Mouse (Mus musculus) CH12.LX (cell line): ENCODE results near the gene Ppp2r2c. TPM values are rescaled to one million over a fixed set of nuclear protein-coding genes. Genes with fewer than 3 reads are reported as not detected.

Experiments used
- DNase-seq: peaks from one replicate; pipeline ENCODE4 v3.0.0-alpha.2; 2013; ENCODE audit errors: extremely low read depth
- H3K27ac ChIP-seq: 2 replicates; pipeline ENCODE4 v1.5.1; 2012; ENCODE audit warnings: low read depth, mild to moderate bottlenecking, control low read depth, moderate library complexity; ENCODE audit not compliant: insufficient read depth
- H3K27me3 ChIP-seq: replicated peaks from 2 replicates; pipeline ENCODE3; 2012; ENCODE audit warnings: inconsistent platforms
- H3K36me3 ChIP-seq, 2 experiments: replicated peaks in 1 of 2; 2 replicates each; pipeline versions ENCODE3 to v1.6.1; 2012; ENCODE audit warnings: inconsistent platforms in 1 of 2, low read length in 1 of 2, mild to moderate bottlenecking in 1 of 2, mixed read lengths in 1 of 2, moderate library complexity in 1 of 2; ENCODE audit not compliant: control insufficient read depth in 1 of 2, insufficient read depth in 1 of 2
- H3K4me1 ChIP-seq, 2 experiments: 2 replicates each; pipeline ENCODE4 v1.6.1; 2012; ENCODE audit warnings: inconsistent platforms in 1 of 2, moderate library complexity in 1 of 2; ENCODE audit not compliant: insufficient read depth in 2 of 2, control insufficient read depth in 1 of 2
- H3K4me2 ChIP-seq: 2 replicates; pipeline ENCODE4 v1.6.1; 2012; ENCODE audit warnings: low read depth, mild to moderate bottlenecking, control low read depth; ENCODE audit not compliant: poor library complexity, insufficient read depth, severe bottlenecking
- H3K4me3 ChIP-seq, 3 experiments: fragments of 150-350 bp in 1 of 3; sonication (generic) in 1 of 3; replicated peaks in 1 of 3; 2 replicates each; pipeline versions ENCODE3 to v1.5.1; 2011 to 2012; ENCODE audit warnings: low read depth in 2 of 3, low read length in 2 of 3, mild to moderate bottlenecking in 2 of 3, moderate library complexity in 2 of 3, control low read depth in 1 of 3, improper control_type of control experiment in 1 of 3, inconsistent platforms in 1 of 3, mixed read lengths in 1 of 3; ENCODE audit not compliant: poor library complexity in 1 of 3
- H3K79me2 ChIP-seq: replicated peaks from 2 replicates; pipeline ENCODE4 v1.6.1; 2012; ENCODE audit warnings: mild to moderate bottlenecking, moderate library complexity; ENCODE audit not compliant: control insufficient read depth, poor library complexity, insufficient read depth, severe bottlenecking; ENCODE audit errors: extremely low read depth
- H3K9ac ChIP-seq: 2 replicates; pipeline ENCODE4 v1.6.1; 2012; ENCODE audit warnings: low read depth, mild to moderate bottlenecking, control low read depth, moderate library complexity; ENCODE audit not compliant: insufficient read depth
- H3K9me3 ChIP-seq: replicated peaks from 2 replicates; pipeline ENCODE3; 2012; ENCODE audit warnings: low read length, inconsistent platforms, mixed read lengths
- BHLHE40 ChIP-seq: IDR thresholded peaks from 2 replicates; pipeline ENCODE4 v1.6.1; 2011; ENCODE audit warnings: mild to moderate bottlenecking, low read depth, low read length, improper control_type of control experiment
- CHD1 ChIP-seq: IDR thresholded peaks from 2 replicates; pipeline ENCODE4 v1.6.1; 2012; ENCODE audit warnings: low read depth, low read length, improper control_type of control experiment, inconsistent platforms
- CHD2 ChIP-seq: IDR thresholded peaks from 2 replicates; pipeline ENCODE4 v1.6.1; 2011; ENCODE audit warnings: low read length, improper control_type of control experiment
- ELF1 ChIP-seq: IDR thresholded peaks from 2 replicates; pipeline ENCODE4 v1.6.1; 2014; ENCODE audit warnings: low read depth, mild to moderate bottlenecking, inconsistent platforms, low read length, improper control_type of control experiment
- EP300 ChIP-seq: IDR thresholded peaks from 2 replicates; pipeline ENCODE4 v1.6.1; 2011; ENCODE audit warnings: low read length, improper control_type of control experiment
- GABPA ChIP-seq: IDR thresholded peaks from 2 replicates; pipeline ENCODE4 v1.6.1; 2012; ENCODE audit warnings: low read depth, low read length, improper control_type of control experiment, inconsistent platforms; ENCODE audit not compliant: insufficient replicate concordance
- HCFC1 ChIP-seq: IDR thresholded peaks from 2 replicates; pipeline ENCODE4 v1.6.1; 2012; ENCODE audit warnings: low read depth, mild to moderate bottlenecking, inconsistent platforms, low read length, improper control_type of control experiment
- IRF4 ChIP-seq: IDR thresholded peaks from 2 replicates; pipeline ENCODE4 v1.6.1; 2014; ENCODE audit warnings: low read depth, mild to moderate bottlenecking, inconsistent platforms, low read length, improper control_type of control experiment
- JUND ChIP-seq: conservative IDR thresholded peaks from 2 replicates; pipeline ENCODE4 v1.6.1; 2011; ENCODE audit warnings: low read depth, low read length, improper control_type of control experiment
- KAT2A ChIP-seq: IDR thresholded peaks from 2 replicates; pipeline ENCODE4 v1.6.1; 2012; ENCODE audit warnings: low read length, improper control_type of control experiment, inconsistent platforms; ENCODE audit not compliant: insufficient replicate concordance
- MAFK ChIP-seq: IDR thresholded peaks from 2 replicates; pipeline ENCODE4 v1.6.1; 2011; ENCODE audit warnings: low read length, improper control_type of control experiment; ENCODE audit not compliant: insufficient replicate concordance
- MAZ ChIP-seq: IDR thresholded peaks from 2 replicates; pipeline ENCODE4 v1.6.1; 2012; ENCODE audit warnings: low read depth, mild to moderate bottlenecking, inconsistent platforms, low read length, improper control_type of control experiment, moderate library complexity
- MEF2A ChIP-seq: IDR thresholded peaks from 2 replicates; pipeline ENCODE4 v1.6.1; 2014; ENCODE audit warnings: low read depth, mild to moderate bottlenecking, inconsistent platforms, low read length, improper control_type of control experiment, borderline replicate concordance
- MXI1 ChIP-seq: IDR thresholded peaks from 2 replicates; pipeline ENCODE4 v1.6.1; 2011; ENCODE audit warnings: mild to moderate bottlenecking, low read depth, low read length, improper control_type of control experiment
- MYC ChIP-seq: IDR thresholded peaks from 2 replicates; pipeline ENCODE4 v1.6.1; 2011; ENCODE audit warnings: low read depth, mild to moderate bottlenecking, improper control_type of control experiment, low read length
- NELFE ChIP-seq: IDR thresholded peaks from 2 replicates; pipeline ENCODE4 v1.6.1; 2011; ENCODE audit warnings: low read depth, low read length, improper control_type of control experiment
- NRF1 ChIP-seq: IDR thresholded peaks from 2 replicates; pipeline ENCODE4 v1.6.1; 2014; ENCODE audit warnings: low read depth, mild to moderate bottlenecking, inconsistent platforms, low read length, improper control_type of control experiment, moderate library complexity
- POLR2A ChIP-seq: IDR thresholded peaks from 2 replicates; pipeline ENCODE4 v1.6.1; 2011; ENCODE audit warnings: low read depth, mild to moderate bottlenecking, improper control_type of control experiment, low read length
- RAD21 ChIP-seq: IDR thresholded peaks from 2 replicates; pipeline ENCODE4 v1.6.1; 2011; ENCODE audit warnings: low read depth, mild to moderate bottlenecking, low read length, improper control_type of control experiment, moderate library complexity
- SMC3 ChIP-seq: IDR thresholded peaks from 2 replicates; pipeline ENCODE4 v1.6.1; 2011; ENCODE audit warnings: low read depth, low read length, improper control_type of control experiment
- TBP ChIP-seq: conservative IDR thresholded peaks from 2 replicates; pipeline ENCODE4 v1.6.1; 2011; ENCODE audit warnings: low read depth, low read length, improper control_type of control experiment
- ZNF384 ChIP-seq: IDR thresholded peaks from 2 replicates; pipeline ENCODE4 v1.6.1; 2012; ENCODE audit warnings: low read depth, low read length, improper control_type of control experiment, inconsistent platforms
- dilution Hi-C: fragments of 300-500 bp; cut with MboI; formaldehyde crosslinking; loops from 2 replicates; pipeline ENCODE4 v1.14.3; 2020; ENCODE audit warnings: low sequenced_read_pairs; ENCODE audit not compliant: extremely low pct_unique_long_range_greater_than_20kb, extremely low pct_ligation_motif_present
- in situ Hi-C: fragments of 300-500 bp; cut with MboI; formaldehyde crosslinking; loops from 3 replicates; pipeline ENCODE4 v1.14.3; 2019; ENCODE audit warnings: low sequenced_read_pairs, low pct_ligation_motif_present, low pct_unique_long_range_greater_than_20kb, mixed read lengths
- polyA plus RNA-seq: library from polyadenylated mRNA; unstranded; fragments of >175 nt; gene quantifications from 2 replicates; pipeline ENCODE4 v1.2.1, GENCODE M21; 2012; ENCODE audit warnings: low read depth; ENCODE audit not compliant: insufficient read length
- total RNA-seq, 2 experiments: library from RNA; depleted of rRNA; stranded (reverse); fragments of 300-350 nt in 1 of 2; fragments of >200 nt in 1 of 2; gene quantifications; 2 replicates each; pipeline ENCODE4 v1.2.3; 2012 to 2014

The Ppp2r2c gene
- total and polyA plus RNA-seq, 3 experiments, result 0.07 to 0.21 TPM; not detected in 1

GRCm38 (mm10) chr5:36894070-36894469, 25.8 kb downstream of the Ppp2r2c start:
- H3K9ac ChIP-seq, result no peak overlapping the region
- no peaks in the 10 kb centered on the region for H3K9me3 ChIP-seq
- dilution Hi-C loops, result no loop called here
- H3K27me3 ChIP-seq, result peaks cover 54% of the 10 kb centered on the region
- TF ChIP-seq RAD21, result no peak
- TF ChIP-seq CHD1, result no peak
- no peak for TF ChIP-seq GABPA
- TF ChIP-seq NELFE, result no peak
- TF ChIP-seq IRF4, result no peak
- no peak for TF ChIP-seq HCFC1
- no peak for TF ChIP-seq TBP
- TF ChIP-seq NRF1, result no peak
- TF ChIP-seq MAZ, result no peak
- no peak for TF ChIP-seq MEF2A
- no peak for TF ChIP-seq KAT2A
- no peak for TF ChIP-seq ELF1
- TF ChIP-seq CHD2, result no peak
- no peak for TF ChIP-seq MYC
- TF ChIP-seq POLR2A, result no peak
- no peak for TF ChIP-seq MAFK
- TF ChIP-seq SMC3, result no peak
- TF ChIP-seq JUND, result no peak
- TF ChIP-seq MXI1, result no peak
- in situ Hi-C loops, result no loop called here
- H3K36me3 ChIP-seq, result no peaks in the 10 kb centered on the region
- peaks cover 10 to 20% of the 10 kb centered on the region in 2 experiments; a peak in 3 of 4 replicates for H3K4me1 ChIP-seq
- no peak for DNase-seq
- no peak overlapping the region for H3K4me3 ChIP-seq
- H3K79me2 ChIP-seq, result no peaks in the 10 kb centered on the region
- H3K27ac ChIP-seq, result no peak overlapping the region
- H3K4me2 ChIP-seq, result no peak overlapping the region

- in situ Hi-C loops, result no loop called here
- TF ChIP-seq ELF1 (no peak), BHLHE40 (no peak), MAFK (no peak), ZNF384 (no peak), NELFE (no peak), EP300 (no peak), MYC (no peak)
- no peaks in the 10 kb centered on the region for H3K36me3 ChIP-seq
- H3K9ac ChIP-seq, result no peak overlapping the region
- dilution Hi-C loops, result no loop called here
- H3K27ac ChIP-seq, result no peak overlapping the region
- H3K4me3 ChIP-seq, result no peak overlapping the region
- no peak overlapping the region for H3K4me2 ChIP-seq
- H3K27me3 ChIP-seq, result peaks cover 61% of the 10 kb centered on the region
- H3K79me2 ChIP-seq, result no peaks in the 10 kb centered on the region
- no peak for DNase-seq
- H3K4me1 ChIP-seq, result peaks cover 10 to 17% of the 10 kb centered on the region in 2 experiments; a peak in 3 of 4 replicates
- no peaks in the 10 kb centered on the region for H3K9me3 ChIP-seq
Observed at GRCm38 (mm10) chr5:36894604-36895368, 26.5 kb downstream of the Ppp2r2c start.
